Mouse (Mus musculus) bone marrow, adult 2 months (tissue): ENCODE data around the gene Dtx1.

Source experiments
- CTCF ChIP-seq: fragments of 200-500 bp; IDR thresholded peaks from 2 replicates; pipeline ENCODE4 v1.5.1; 2011; ENCODE audit warnings: low read length, control low read depth; ENCODE audit not compliant: control insufficient read depth, insufficient read depth
- POLR2A ChIP-seq: fragments of 200-500 bp; IDR thresholded peaks from 2 replicates; pipeline ENCODE4 v1.6.1; 2011; ENCODE audit warnings: low read depth, mild to moderate bottlenecking, control low read depth, low read length, borderline replicate concordance; ENCODE audit not compliant: control insufficient read depth

- TF ChIP-seq POLR2A = no peak
- no peak for TF ChIP-seq CTCF
Measured at GRCm38 (mm10) chr5:120751206-120751605, 39.5 kb upstream of the Dtx1 start.
